Mouse (Mus musculus) c-Kit-positive CD71-positive TER-119-positive erythroid progenitor cells, embryonic 14.5 days (primary cell): ENCODE data around the gene Steap2.

Experiments
- DNase-seq: peaks from one replicate; pipeline ENCODE4 v3.0.0-alpha.2; 2013; ENCODE audit warnings: low spot score

Gene Steap2

GRCm38 (mm10) chr5:5664371-5664926 lies 29.9 kb downstream of the Steap2 start:
- no peak for DNase-seq

GRCm38 (mm10) chr5:5663655-5664370 lies 30.6 kb downstream of the Steap2 start, which contains the start of gene Cfap69:
Gene Cfap69 (minus strand): TSS chr5:5664239.
- DNase-seq, result no peak

GRCm38 (mm10) chr5:5663057-5663456 lies 31.3 kb downstream of the Steap2 start:
- no peak for DNase-seq

DNA sequence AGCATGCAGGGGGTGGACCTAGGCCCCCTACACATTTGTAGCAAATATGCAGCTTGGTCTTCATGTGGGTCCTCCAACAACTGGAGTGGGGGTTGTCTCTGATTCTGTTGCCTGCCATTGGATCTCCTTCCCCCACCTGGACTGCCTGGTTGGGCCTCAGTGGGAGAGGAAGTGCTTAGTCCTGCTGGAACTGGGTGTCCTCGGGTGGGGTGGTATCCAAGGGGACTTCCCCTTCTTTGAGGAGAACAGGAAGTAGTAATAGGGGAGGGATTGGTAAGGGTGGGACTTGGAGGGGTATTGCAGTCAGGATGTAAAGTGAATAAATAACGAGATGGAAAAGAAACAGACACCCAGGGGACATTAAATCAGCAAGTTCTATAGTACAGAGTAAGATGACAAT lies 35.7 kb downstream of the Steap2 start:
- DNase-seq, result no peak

- DNase-seq, result no peak
These were observed 36.4 kb downstream of the Steap2 start for GRCm38 (mm10) chr5:5657932-5658331.

GRCm38 (mm10) chr5:5648817-5649569 lies 45.4 kb downstream of the Steap2 start:
- DNase-seq, result no peak

- DNase-seq, result no peak
These were observed 48.2 kb downstream of the Steap2 start for GRCm38 (mm10) chr5:5646173-5646572.

DNA sequence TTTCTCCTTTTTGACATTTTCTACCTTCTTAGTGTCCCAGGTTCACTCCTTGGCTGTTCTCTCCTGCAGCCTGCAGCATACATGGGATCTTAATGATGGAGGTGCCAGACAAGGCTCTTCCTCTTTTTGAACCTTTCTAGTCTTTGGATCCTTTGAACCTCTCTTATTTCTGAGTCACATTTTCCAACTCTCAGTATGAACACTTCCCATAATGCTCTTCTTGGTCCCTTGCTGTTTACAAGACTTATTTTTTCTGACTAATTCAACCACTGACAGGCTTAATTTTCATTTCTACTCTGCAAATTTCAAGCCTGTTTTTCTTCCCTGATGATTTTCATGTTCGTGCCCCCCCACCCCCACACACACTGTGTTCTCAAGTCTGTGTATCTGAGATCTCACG lies 55.9 kb downstream of the Steap2 start:
- DNase-seq, result no peak

- DNase-seq, result no peak
These were observed 68.9 kb downstream of the Steap2 start for GRCm38 (mm10) chr5:5625491-5625890.

DNA sequence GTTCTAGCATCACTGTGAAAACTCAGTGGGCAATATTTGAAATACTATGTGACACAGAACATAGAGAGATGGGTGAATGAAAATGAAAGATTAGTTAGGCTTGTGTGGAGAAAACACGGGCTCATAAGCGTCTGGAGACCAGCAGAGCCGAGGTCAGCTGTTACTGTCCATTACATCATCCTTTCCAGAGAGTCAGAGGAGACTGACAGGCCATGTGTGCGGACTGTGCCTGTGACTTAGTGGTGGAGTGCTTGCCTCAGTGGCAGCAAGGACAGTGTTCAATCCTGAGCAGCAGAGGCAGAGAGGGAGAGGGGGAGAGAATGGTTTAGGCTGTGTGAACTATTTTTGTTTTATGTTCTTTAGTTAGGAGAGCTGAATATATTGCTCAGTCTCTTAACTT lies 76.0 kb downstream of the Steap2 start:
- no peak for DNase-seq
